Mouse (Mus musculus): Measurements from ENCODE around the gene Peg10. TPM values are rescaled to one million over a fixed set of nuclear protein-coding genes. Genes with fewer than 3 reads are reported as not detected.

The Peg10 gene
- total and polyA plus RNA-seq, 3 experiments, result 0.55 to 1.1 (median 1.0) TPM

DNA sequence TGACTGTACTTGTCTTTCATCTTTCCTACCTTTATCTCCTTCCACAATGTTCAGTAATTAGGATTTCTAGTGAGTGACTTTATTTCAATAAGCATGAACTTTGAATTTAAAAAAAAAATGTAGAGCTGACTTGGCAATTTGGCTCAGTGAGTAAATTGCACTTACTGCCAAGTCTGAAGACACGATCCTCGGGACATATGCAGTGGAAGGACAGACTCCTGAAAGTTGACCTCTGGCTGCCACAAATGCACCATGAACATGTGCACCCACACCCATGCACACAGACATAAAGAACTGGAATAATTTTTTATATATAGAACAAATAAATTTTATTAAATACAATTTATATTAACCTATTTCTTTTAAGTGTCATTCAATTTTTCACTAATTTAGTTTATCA lies 29.8 kb upstream of the Peg10 start:
- Histone ChIP-seq H3K36me3 (ENCODE audit: control insufficient read depth, insufficient read depth, low read length) (no peaks in the 10 kb centered on the region), H3K27ac (no peak overlapping the region), H3K79me2 (replicated peaks; ENCODE audit: control insufficient read depth, insufficient read depth, low read length) (no peaks in the 10 kb centered on the region), H3K9ac (ENCODE audit: low read depth, low read length) (no peak overlapping the region), H3K27me3 (ENCODE audit: control insufficient read depth, insufficient read depth, low read length) (no peaks in the 10 kb centered on the region), H3K4me3 (no peak overlapping the region), H3K4me1 (ENCODE audit: control insufficient read depth, insufficient read depth, low read length) (no peaks in the 10 kb centered on the region)
- no peak for DNase-seq
- intact Hi-C loops (cut with DNase I), result no loop called here
- TF ChIP-seq EP300 (IDR thresholded peaks at IDR 0.05; ENCODE audit: insufficient read depth, low read depth, low read length), result no peak
- no peak for TF ChIP-seq POLR2A (IDR thresholded peaks at IDR 0.05; ENCODE audit: insufficient read depth, low read depth, low read length)
- TF ChIP-seq CTCF (IDR thresholded peaks at IDR 0.05), result no peak
- WGBS, result 63% methylated on average over 2 of the region's 2 CpGs

GRCm38 (mm10) chr6:4722142-4722541 lies 25.0 kb upstream of the Peg10 start:
- H3K27me3 ChIP-seq (ENCODE audit: control insufficient read depth, insufficient read depth, low read length), result no peaks in the 10 kb centered on the region
- no peak overlapping the region for H3K27ac ChIP-seq
- H3K79me2 ChIP-seq (replicated peaks; ENCODE audit: control insufficient read depth, insufficient read depth, low read length), result no peaks in the 10 kb centered on the region
- 58% methylated on average over 6 of the region's 6 CpGs for WGBS
- H3K4me1 ChIP-seq (ENCODE audit: control insufficient read depth, insufficient read depth, low read length), result no peaks in the 10 kb centered on the region
- TF ChIP-seq EP300 (IDR thresholded peaks at IDR 0.05; ENCODE audit: insufficient read depth, low read depth, low read length) (no peak), CTCF (IDR thresholded peaks at IDR 0.05) (no peak), POLR2A (IDR thresholded peaks at IDR 0.05; ENCODE audit: insufficient read depth, low read depth, low read length) (no peak)
- no peak overlapping the region for H3K9ac ChIP-seq (ENCODE audit: low read depth, low read length)
- no peaks in the 10 kb centered on the region for H3K36me3 ChIP-seq (ENCODE audit: control insufficient read depth, insufficient read depth, low read length)
- no peak for DNase-seq
- no peak overlapping the region for H3K4me3 ChIP-seq
- intact Hi-C loops (cut with DNase I), result no loop called here

- no peaks in the 10 kb centered on the region for H3K27me3 ChIP-seq (ENCODE audit: control insufficient read depth, insufficient read depth, low read length)
- H3K4me3 ChIP-seq, result no peak overlapping the region
- 88% methylated on average over 13 of the region's 13 CpGs for WGBS
- H3K36me3 ChIP-seq (ENCODE audit: control insufficient read depth, insufficient read depth, low read length), result no peaks in the 10 kb centered on the region
- TF ChIP-seq POLR2A (IDR thresholded peaks at IDR 0.05; ENCODE audit: insufficient read depth, low read depth, low read length) (no peak), CTCF (IDR thresholded peaks at IDR 0.05) (no peak), EP300 (IDR thresholded peaks at IDR 0.05; ENCODE audit: insufficient read depth, low read depth, low read length) (no peak)
- DNase-seq, result no peak
- H3K9ac ChIP-seq (ENCODE audit: low read depth, low read length), result no peak overlapping the region
- intact Hi-C loops (cut with DNase I), result no loop called here
- no peak overlapping the region for H3K27ac ChIP-seq
- H3K79me2 ChIP-seq (replicated peaks; ENCODE audit: control insufficient read depth, insufficient read depth, low read length), result no peaks in the 10 kb centered on the region
- no peaks in the 10 kb centered on the region for H3K4me1 ChIP-seq (ENCODE audit: control insufficient read depth, insufficient read depth, low read length)
These were observed 24.4 kb upstream of the Peg10 start for GRCm38 (mm10) chr6:4722739-4723138.

GRCm38 (mm10) chr6:4723998-4724757 lies 22.9 kb upstream of the Peg10 start:
- WGBS, result 92% methylated on average over 15 of the region's 15 CpGs
- Histone ChIP-seq H3K4me3 (no peak overlapping the region), H3K4me1 (ENCODE audit: control insufficient read depth, insufficient read depth, low read length) (no peaks in the 10 kb centered on the region), H3K27ac (no peak overlapping the region), H3K36me3 (ENCODE audit: control insufficient read depth, insufficient read depth, low read length) (no peaks in the 10 kb centered on the region), H3K79me2 (replicated peaks; ENCODE audit: control insufficient read depth, insufficient read depth, low read length) (no peaks in the 10 kb centered on the region), H3K27me3 (ENCODE audit: control insufficient read depth, insufficient read depth, low read length) (no peaks in the 10 kb centered on the region), H3K9ac (ENCODE audit: low read depth, low read length) (no peak overlapping the region)
- no peak for DNase-seq
- no peak for TF ChIP-seq POLR2A (IDR thresholded peaks at IDR 0.05; ENCODE audit: insufficient read depth, low read depth, low read length)
- TF ChIP-seq CTCF (IDR thresholded peaks at IDR 0.05), result no peak
- no peak for TF ChIP-seq EP300 (IDR thresholded peaks at IDR 0.05; ENCODE audit: insufficient read depth, low read depth, low read length)
- intact Hi-C loops (cut with DNase I), result no loop called here

DNA sequence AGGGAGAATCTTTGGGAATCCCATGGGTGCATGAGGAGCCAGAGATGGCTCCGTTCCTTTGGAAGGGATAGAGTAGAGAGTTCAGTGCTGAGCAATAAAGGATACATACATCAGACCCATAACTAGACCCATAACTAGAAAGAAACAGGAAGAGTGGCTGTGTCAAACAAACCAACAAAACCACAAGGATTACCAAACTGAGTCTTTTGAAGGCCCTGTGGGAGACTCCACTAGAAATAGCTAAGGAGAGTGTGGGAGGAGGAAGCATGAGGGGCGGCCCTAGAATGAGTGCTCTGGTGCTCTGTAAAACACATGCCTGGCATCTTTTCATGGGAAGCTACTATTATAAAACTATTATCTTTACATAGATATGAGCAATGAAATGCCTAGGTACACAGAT lies 18.8 kb upstream of the Peg10 start:
- H3K36me3 ChIP-seq (ENCODE audit: control insufficient read depth, insufficient read depth, low read length), result no peaks in the 10 kb centered on the region
- intact Hi-C loops (cut with DNase I), result no loop called here
- no peak for DNase-seq
- H3K79me2 ChIP-seq (replicated peaks; ENCODE audit: control insufficient read depth, insufficient read depth, low read length), result no peaks in the 10 kb centered on the region
- H3K9ac ChIP-seq (ENCODE audit: low read depth, low read length), result no peak overlapping the region
- H3K27ac ChIP-seq, result no peak overlapping the region
- 88% methylated on average over 2 of the region's 2 CpGs for WGBS
- no peaks in the 10 kb centered on the region for H3K4me1 ChIP-seq (ENCODE audit: control insufficient read depth, insufficient read depth, low read length)
- TF ChIP-seq POLR2A (IDR thresholded peaks at IDR 0.05; ENCODE audit: insufficient read depth, low read depth, low read length), result no peak
- TF ChIP-seq EP300 (IDR thresholded peaks at IDR 0.05; ENCODE audit: insufficient read depth, low read depth, low read length), result no peak
- no peak for TF ChIP-seq CTCF (IDR thresholded peaks at IDR 0.05)
- no peaks in the 10 kb centered on the region for H3K27me3 ChIP-seq (ENCODE audit: control insufficient read depth, insufficient read depth, low read length)
- no peak overlapping the region for H3K4me3 ChIP-seq

- H3K9ac ChIP-seq (ENCODE audit: low read depth, low read length), result no peak overlapping the region
- H3K36me3 ChIP-seq (ENCODE audit: control insufficient read depth, insufficient read depth, low read length), result no peaks in the 10 kb centered on the region
- no peak for DNase-seq
- no peaks in the 10 kb centered on the region for H3K79me2 ChIP-seq (replicated peaks; ENCODE audit: control insufficient read depth, insufficient read depth, low read length)
- no peaks in the 10 kb centered on the region for H3K4me1 ChIP-seq (ENCODE audit: control insufficient read depth, insufficient read depth, low read length)
- intact Hi-C loops (cut with DNase I), result no loop called here
- WGBS, result 45% methylated on average over 8 of the region's 8 CpGs
- H3K27me3 ChIP-seq (ENCODE audit: control insufficient read depth, insufficient read depth, low read length), result no peaks in the 10 kb centered on the region
- no peak overlapping the region for H3K4me3 ChIP-seq
- no peak overlapping the region for H3K27ac ChIP-seq
- TF ChIP-seq POLR2A (IDR thresholded peaks at IDR 0.05; ENCODE audit: insufficient read depth, low read depth, low read length) (no peak), CTCF (IDR thresholded peaks at IDR 0.05) (no peak), EP300 (IDR thresholded peaks at IDR 0.05; ENCODE audit: insufficient read depth, low read depth, low read length) (no peak)
These were observed 15.4 kb upstream of the Peg10 start for GRCm38 (mm10) chr6:4731675-4732074.
